Mouse (Mus musculus) ovary, postnatal 14 days (tissue): ENCODE data around the gene Asgr2.
"Not testable (repeated sequence)": the region's sequence is repeated elsewhere in the genome, so short reads cannot be mapped to it uniquely, and the experiment has no call there.

Source experiments
- DNase-seq: peaks from one replicate; pipeline ENCODE4 v3.0.0; 2022; ENCODE audit warnings: low spot score

Gene Asgr2

DNA sequence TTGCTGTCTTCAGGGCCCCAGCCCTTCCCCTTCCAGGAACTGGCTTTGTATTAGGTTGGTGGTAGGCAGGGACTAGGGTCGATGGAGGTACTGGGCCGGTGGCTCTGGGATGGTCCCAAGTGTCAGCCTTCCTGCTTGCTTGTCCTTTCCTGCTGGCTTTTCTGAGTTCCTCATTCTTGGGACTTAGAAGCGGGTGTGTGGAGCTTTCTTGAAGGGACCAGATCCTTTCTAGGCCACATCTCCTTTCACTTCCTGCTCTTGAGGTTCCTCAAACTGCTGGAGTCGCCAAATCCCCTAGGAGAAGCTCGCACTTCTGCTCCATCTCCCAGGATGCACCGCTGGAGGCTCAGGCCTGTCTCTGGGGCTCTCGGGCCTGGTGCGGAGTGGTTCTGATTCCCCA lies 7.9 kb upstream of the Asgr2 start:
- no peak for DNase-seq

DNA sequence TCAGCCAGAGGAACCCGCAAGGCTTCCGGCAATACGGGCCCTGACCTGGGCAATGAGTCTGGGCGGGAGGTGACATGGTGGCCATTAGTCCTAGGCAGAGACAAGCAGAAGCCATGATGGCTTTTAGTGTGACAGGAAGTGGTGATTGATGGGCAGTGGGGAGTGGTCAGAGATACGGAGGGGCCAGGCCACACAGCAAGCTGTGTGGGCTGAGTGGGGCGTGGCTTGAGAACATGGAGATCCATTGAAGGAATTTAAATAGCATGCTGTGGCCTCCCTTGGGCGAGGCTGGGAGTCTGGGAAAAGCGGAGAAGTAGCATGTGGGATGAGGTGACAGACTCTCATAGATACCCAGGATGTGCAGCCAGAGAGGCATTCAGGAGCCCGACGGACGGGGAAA lies 5.0 kb downstream of the Asgr2 start:
- DNase-seq = no peak

GRCm38 (mm10) chr11:70099102-70099501 lies 6.7 kb downstream of the Asgr2 start:
- no peak for DNase-seq

- DNase-seq = no peak
Observed at GRCm38 (mm10) chr11:70099809-70100208, 7.4 kb downstream of the Asgr2 start.

- no peak for DNase-seq
Observed at GRCm38 (mm10) chr11:70103701-70104315, 11.4 kb downstream of the Asgr2 start.

DNA sequence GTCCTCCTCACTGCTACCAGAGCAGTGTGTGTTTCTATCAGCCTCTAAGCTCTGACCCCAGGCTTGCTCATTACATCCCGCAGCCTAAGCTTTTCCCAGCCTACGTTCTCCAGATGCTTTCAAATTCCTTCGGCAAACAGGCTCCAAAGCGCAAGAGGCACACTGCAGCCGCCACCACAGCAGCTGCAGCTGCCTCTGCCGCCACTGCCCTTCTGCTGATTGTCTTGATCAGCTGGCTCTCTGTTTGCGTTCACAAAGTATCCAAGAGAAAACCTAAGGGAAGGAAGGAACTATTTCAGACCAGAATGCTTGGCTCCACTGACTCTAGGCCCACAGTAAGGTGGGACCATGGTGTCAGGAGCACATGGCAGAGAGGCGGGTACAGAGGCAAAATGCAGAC lies 14.6 kb downstream of the Asgr2 start:
- DNase-seq = no peak

GRCm38 (mm10) chr11:70110146-70110545 lies 17.7 kb downstream of the Asgr2 start:
- DNase-seq = peak; percentile 10

DNA sequence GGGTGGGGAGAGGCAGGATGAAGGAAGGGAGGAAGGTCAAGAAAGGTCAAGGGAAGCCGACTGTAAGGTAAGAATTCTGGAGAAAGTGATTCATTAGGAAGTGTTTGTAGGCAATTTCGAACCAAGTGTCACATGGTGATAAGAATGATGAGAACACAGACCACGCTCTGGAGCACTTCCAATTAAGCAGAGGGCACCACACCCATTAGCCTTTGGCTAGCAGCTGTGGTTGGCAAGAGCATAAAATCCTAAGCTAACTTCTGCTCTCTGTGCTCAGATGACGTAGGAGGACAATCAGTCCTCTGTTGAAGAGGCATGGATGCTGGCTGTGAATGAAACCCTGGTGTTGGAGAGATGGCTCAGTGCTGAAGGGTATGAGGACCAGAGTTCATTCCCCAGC lies 22.1 kb downstream of the Asgr2 start:
- no peak for DNase-seq

- no peak for DNase-seq
Observed at GRCm38 (mm10) chr11:70115901-70116300, 23.5 kb downstream of the Asgr2 start.

DNA sequence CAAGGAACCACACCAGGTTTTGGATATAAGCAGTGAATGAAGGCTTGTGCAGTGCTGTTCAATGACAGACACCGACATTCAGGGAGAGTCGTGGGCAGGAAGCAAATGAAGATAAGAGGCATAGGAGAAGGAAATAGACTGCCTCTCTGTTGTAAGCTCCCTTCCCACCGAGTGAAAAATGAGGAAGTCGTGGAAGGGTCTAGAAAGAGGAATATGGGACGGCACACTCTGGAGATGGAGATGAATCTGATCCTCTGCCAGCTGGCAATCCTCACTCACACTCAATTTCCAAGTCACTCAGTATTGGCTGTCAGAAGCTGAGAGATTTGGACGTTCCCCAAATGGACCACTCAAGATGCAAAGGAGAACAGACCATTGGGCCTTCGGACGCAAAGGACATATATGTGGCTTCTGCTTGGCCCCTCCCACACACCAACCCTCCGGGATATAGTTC lies 37.5 kb downstream of the Asgr2 start, which contains the start of gene Mgl2:
Gene Mgl2, plus strand, starts transcription at position 404 of the 454 bp plus-strand sequence.
- no peak for DNase-seq

DNA sequence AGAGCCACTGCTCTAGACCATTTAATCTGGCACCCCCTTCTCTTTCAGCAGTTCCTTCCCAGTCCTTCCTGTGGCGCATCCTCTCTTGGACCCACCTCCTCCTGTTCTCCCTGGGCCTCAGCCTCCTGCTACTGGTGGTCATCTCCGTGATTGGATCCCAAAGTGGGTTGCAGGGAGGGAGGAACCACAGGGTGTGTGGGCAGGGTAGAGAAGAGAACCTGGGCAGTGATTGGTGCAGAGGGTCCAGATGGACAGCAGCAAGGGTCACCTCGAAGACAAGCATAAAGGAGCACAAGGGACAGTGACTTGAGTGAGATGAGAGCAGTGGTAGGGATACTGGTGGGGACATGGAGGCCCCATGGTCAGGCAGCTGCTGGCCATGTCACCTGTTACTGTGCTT lies 42.6 kb downstream of the Asgr2 start:
- not testable (repeated sequence) for DNase-seq

GRCm38 (mm10) chr11:70135925-70136324 lies 43.5 kb downstream of the Asgr2 start:
- DNase-seq = not testable (repeated sequence)

- DNase-seq = no peak
Observed at GRCm38 (mm10) chr11:70139171-70139570, 46.7 kb downstream of the Asgr2 start.

- DNase-seq = no peak
Observed at GRCm38 (mm10) chr11:70151072-70151471, 58.6 kb downstream of the Asgr2 start.
